Mouse (Mus musculus) intestine, postnatal 0 days (tissue): ENCODE data around the gene Igfn1. TPM values are rescaled to one million over a fixed set of nuclear protein-coding genes. Genes with fewer than 3 reads are reported as not detected.

ENCODE experiments used
- ATAC-seq: fragments of 200-750 bp; cut with Nextera tagmentation; 2 replicates; pipeline ENCODE4 v1.8.0; 2017; ENCODE audit warnings: mild to moderate bottlenecking, moderate TSS enrichment, moderate library complexity
- H3K27ac ChIP-seq: fragments of 300-500 bp; sonication (generic); 2 replicates; pipeline ENCODE4 v1.5.1; 2014; ENCODE audit warnings: mild to moderate bottlenecking, low read depth, low read length, moderate library complexity
- H3K27me3 ChIP-seq: fragments of 300-500 bp; sonication (generic); replicated peaks from 2 replicates; pipeline ENCODE4 v1.6.1; 2014; ENCODE audit warnings: low read length, mixed read lengths; ENCODE audit not compliant: control insufficient read depth, insufficient read depth
- H3K36me3 ChIP-seq: fragments of 300-500 bp; sonication (generic); 2 replicates; pipeline ENCODE4 v1.6.1; 2014; ENCODE audit warnings: mild to moderate bottlenecking, moderate library complexity; ENCODE audit not compliant: control insufficient read depth, insufficient read depth
- H3K4me1 ChIP-seq: fragments of 300-500 bp; sonication (generic); replicated peaks from 2 replicates; pipeline ENCODE4 v1.6.1; 2014; ENCODE audit warnings: antibody characterized with exemption, low read length, mixed read lengths; ENCODE audit not compliant: control insufficient read depth, insufficient read depth
- H3K4me2 ChIP-seq: fragments of 300-500 bp; sonication (generic); replicated peaks from 2 replicates; pipeline ENCODE4 v1.6.1; 2014; ENCODE audit warnings: low read depth, mild to moderate bottlenecking, moderate library complexity
- H3K4me3 ChIP-seq: fragments of 300-500 bp; sonication (generic); 2 replicates; pipeline ENCODE4 v1.5.1; 2014; ENCODE audit warnings: low read depth, low read length
- H3K9ac ChIP-seq: fragments of 300-500 bp; sonication (generic); 2 replicates; pipeline ENCODE4 v1.6.1; 2014; ENCODE audit warnings: mild to moderate bottlenecking, low read depth, low read length
- H3K9me3 ChIP-seq: fragments of 300-500 bp; sonication (generic); 2 replicates; pipeline ENCODE4 v1.6.1; 2016; ENCODE audit warnings: mixed run types; ENCODE audit not compliant: control insufficient read depth
- CTCF ChIP-seq: sonication (generic); IDR thresholded peaks from 2 replicates; pipeline ENCODE4 v1.5.1; 2016; ENCODE audit warnings: low read depth, mild to moderate bottlenecking, control low read depth, antibody characterized with exemption, moderate library complexity
- WGBS: fragments of 180-500 bp; shearing (Covaris S2); extraction: QIAGEN DNeasy Blood & Tissue Kit; methylation state at CpG from one replicate; pipeline ENCODE4 v1.1.7; 2014; 5-methylcytosine and 5-hydroxymethylcytosine counted together
- polyA plus RNA-seq: library from polyadenylated mRNA; unstranded; fragments of >200 nt; fragmentation: Nextera tagmentation; extraction: Ambion mirVana; gene quantifications from 2 replicates; pipeline ENCODE4 v1.2.1, GENCODE M21; 2015

Gene Igfn1
- polyA plus RNA-seq = 0.03 and 0.09 TPM in 2 replicates

GRCm38 (mm10) chr1:136006292-136006748 lies at the start of gene Igfn1:
Gene Igfn1 (minus strand): TSS chr1:136006342.
- WGBS = 84% methylated on average over 3 of the region's 3 CpGs
- H3K4me3 ChIP-seq = peak within 1 kb of the TSS; percentile 47
- H3K4me1 ChIP-seq = no peaks in the 10 kb centered on the region
- no peaks in the 10 kb centered on the region for H3K9me3 ChIP-seq
- no peaks in the 10 kb centered on the region for H3K36me3 ChIP-seq
- no peak for TF ChIP-seq CTCF
- H3K9ac ChIP-seq = peak within 1 kb of the TSS; percentile 50; the same call in 1 of the 2 replicates
- no peak for ATAC-seq
- no peaks in the 10 kb centered on the region for H3K27me3 ChIP-seq
- H3K4me2 ChIP-seq = peak within 1 kb of the TSS; percentile 74
- peak within 1 kb of the TSS; percentile 67; the same call in 1 of the 2 replicates for H3K27ac ChIP-seq

GRCm38 (mm10) chr1:136055771-136056170 lies 49.6 kb upstream of the Igfn1 start:
- WGBS = 83% methylated on average over 3 of the region's 3 CpGs
- Histone ChIP-seq H3K9me3 (no peaks in the 10 kb centered on the region), H3K27me3 (peaks cover 16% of the 10 kb centered on the region), H3K27ac (no peak overlapping the region), H3K36me3 (no peaks in the 10 kb centered on the region), H3K4me3 (no peak overlapping the region), H3K4me1 (no peaks in the 10 kb centered on the region), H3K4me2 (no peak overlapping the region), H3K9ac (no peak overlapping the region)
- no peak for ATAC-seq
- TF ChIP-seq CTCF = no peak

GRCm38 (mm10) chr1:136052547-136052946 lies 46.4 kb upstream of the Igfn1 start, which contains the start of gene Cacna1s:
Gene Cacna1s (plus strand): TSS chr1:136052750.
- no peak within 1 kb of the TSS for H3K4me2 ChIP-seq
- no peaks in the 10 kb centered on the region for H3K36me3 ChIP-seq
- no peak for ATAC-seq
- no peaks in the 10 kb centered on the region for H3K4me1 ChIP-seq
- H3K27me3 ChIP-seq = peaks cover 43% of the 10 kb centered on the region
- no peak within 1 kb of the TSS for H3K4me3 ChIP-seq
- no peak within 1 kb of the TSS for H3K27ac ChIP-seq
- no peaks in the 10 kb centered on the region for H3K9me3 ChIP-seq
- no peak within 1 kb of the TSS for H3K9ac ChIP-seq
- no peak for TF ChIP-seq CTCF
- 60% methylated on average over 11 of the region's 11 CpGs for WGBS

- H3K4me1 ChIP-seq = no peaks in the 10 kb centered on the region
- TF ChIP-seq CTCF = peak; percentile 92
- H3K4me2 ChIP-seq = peak overlapping the region; percentile 60
- WGBS = 0% methylated on average over 6 of the region's 6 CpGs
- ATAC-seq = peak; percentile 41; the same call in 1 of the 2 replicates
- H3K27ac ChIP-seq = no peak overlapping the region
- peaks cover 43% of the 10 kb centered on the region for H3K27me3 ChIP-seq
- H3K4me3 ChIP-seq = peak overlapping the region; percentile 21; the same call in 1 of the 2 replicates
- H3K36me3 ChIP-seq = no peaks in the 10 kb centered on the region
- 0 out of 2 replicates have a peak overlapping the region, but pooled peaks have one; percentile 17 for H3K9ac ChIP-seq
- no peaks in the 10 kb centered on the region for H3K9me3 ChIP-seq
These were observed 45.3 kb upstream of the Igfn1 start for GRCm38 (mm10) chr1:136051465-136051864.

GRCm38 (mm10) chr1:136051013-136051315 lies 44.8 kb upstream of the Igfn1 start:
- H3K9ac ChIP-seq = 0 out of 2 replicates have a peak overlapping the region, but pooled peaks have one; percentile 17
- no peaks in the 10 kb centered on the region for H3K9me3 ChIP-seq
- H3K27ac ChIP-seq = no peak overlapping the region
- H3K4me3 ChIP-seq = peak overlapping the region; percentile 21; the same call in 1 of the 2 replicates
- WGBS = under 1% methylated on average over 34 of the region's 36 CpGs
- no peaks in the 10 kb centered on the region for H3K36me3 ChIP-seq
- peaks cover 43% of the 10 kb centered on the region for H3K27me3 ChIP-seq
- peak overlapping the region; percentile 60 for H3K4me2 ChIP-seq
- no peaks in the 10 kb centered on the region for H3K4me1 ChIP-seq
- TF ChIP-seq CTCF = no peak
- peak; percentile 47; the same call in 1 of the 2 replicates for ATAC-seq

- Histone ChIP-seq H3K4me1 (no peaks in the 10 kb centered on the region), H3K36me3 (no peaks in the 10 kb centered on the region), H3K27ac (no peak within 1 kb of the TSS), H3K27me3 (peaks cover 43% of the 10 kb centered on the region), H3K4me2 (peak within 1 kb of the TSS; percentile 60), H3K4me3 (peak within 1 kb of the TSS; percentile 21; the same call in 1 of the 2 replicates), H3K9ac (0 out of 2 replicates have a peak within 1 kb of the TSS, but pooled peaks have one; percentile 17), H3K9me3 (no peaks in the 10 kb centered on the region)
- WGBS = 30% methylated on average over 29 of the region's 29 CpGs
- no peak for ATAC-seq
- no peak for TF ChIP-seq CTCF
These were observed 44.3 kb upstream of the Igfn1 start, which contains the start of gene Ascl5 for GRCm38 (mm10) chr1:136050312-136051012. Gene Ascl5 (plus strand): TSS chr1:136050804.
